Mouse (Mus musculus): Measurements from ENCODE around the gene Sycp2l.
"Not testable (repeated sequence)": the region's sequence is repeated elsewhere in the genome, so short reads cannot be mapped to it uniquely, and the experiment has no call there.

Sycp2l gene

DNA sequence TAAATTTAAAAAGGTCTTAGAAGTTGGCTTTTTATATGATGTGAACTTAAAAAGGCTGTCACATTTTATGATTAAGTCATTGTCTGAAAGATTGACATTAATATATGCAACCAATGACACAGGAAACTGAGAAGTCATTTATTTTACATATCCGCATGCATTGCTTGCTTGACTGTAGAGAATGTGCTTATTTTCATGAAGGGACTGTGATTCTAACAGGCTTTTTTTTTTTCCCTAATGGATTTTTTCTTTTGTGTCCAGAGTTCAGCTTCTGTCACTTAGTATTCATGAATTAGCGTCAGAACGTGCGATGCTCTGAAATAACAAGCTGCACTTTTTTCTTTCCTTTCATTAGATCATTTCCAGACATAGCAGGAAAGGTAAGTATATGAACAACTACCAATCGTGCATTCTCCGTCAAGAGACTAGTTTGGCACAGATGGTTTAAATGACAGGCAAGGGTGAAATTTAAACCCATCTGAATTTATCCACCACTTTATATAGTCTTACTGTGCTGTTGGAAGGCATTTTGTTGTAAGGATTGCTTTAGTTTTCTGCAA lies 9.6 kb downstream of the Sycp2l start:
- DNase-seq (ENCODE audit: low read depth in 1 of 2, low spot score in 2 of 2), result no peak

DNA sequence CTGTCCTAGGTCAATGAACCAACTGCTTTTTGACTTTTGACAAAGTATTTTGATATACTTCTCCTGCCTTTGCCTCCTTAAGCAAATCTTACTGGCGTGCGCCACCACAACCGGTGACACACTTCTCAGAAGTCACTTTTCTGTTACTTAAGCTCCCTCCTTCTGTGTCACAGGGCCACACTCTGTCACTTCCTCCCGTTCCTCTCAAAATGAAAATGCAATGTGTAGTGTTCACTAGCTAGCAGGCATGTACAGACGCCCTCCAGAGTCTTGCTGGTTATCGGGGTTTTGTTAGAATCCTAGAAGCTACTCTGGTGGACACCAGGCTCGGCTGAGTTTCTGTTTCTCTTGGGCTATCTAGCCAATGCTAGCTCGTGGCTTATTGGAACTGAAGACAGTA lies 14.2 kb downstream of the Sycp2l start:
- DNase-seq (ENCODE audit: low read depth in 1 of 2, low spot score in 2 of 2), result no peak

DNA sequence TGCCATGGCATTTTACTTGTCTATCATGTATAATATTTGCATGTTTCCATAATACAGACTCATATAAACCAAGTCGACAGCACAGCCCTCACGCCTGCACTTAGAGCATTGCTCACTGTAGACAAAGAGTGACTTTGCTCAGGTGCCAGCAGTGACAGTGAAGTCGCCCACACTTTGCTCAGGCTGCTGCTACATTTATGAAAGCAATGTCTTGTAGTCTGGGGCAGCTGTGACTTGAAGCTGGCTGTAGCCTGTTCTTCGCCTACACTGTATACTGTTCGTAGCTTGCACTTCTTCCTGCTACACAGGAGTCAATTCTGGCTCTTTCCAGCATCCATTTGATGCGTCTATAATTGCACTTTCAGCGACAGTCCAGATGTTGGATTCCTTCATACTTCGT lies 15.0 kb downstream of the Sycp2l start:
- DNase-seq (ENCODE audit: low read depth in 1 of 2, low spot score in 2 of 2), result no peak

DNA sequence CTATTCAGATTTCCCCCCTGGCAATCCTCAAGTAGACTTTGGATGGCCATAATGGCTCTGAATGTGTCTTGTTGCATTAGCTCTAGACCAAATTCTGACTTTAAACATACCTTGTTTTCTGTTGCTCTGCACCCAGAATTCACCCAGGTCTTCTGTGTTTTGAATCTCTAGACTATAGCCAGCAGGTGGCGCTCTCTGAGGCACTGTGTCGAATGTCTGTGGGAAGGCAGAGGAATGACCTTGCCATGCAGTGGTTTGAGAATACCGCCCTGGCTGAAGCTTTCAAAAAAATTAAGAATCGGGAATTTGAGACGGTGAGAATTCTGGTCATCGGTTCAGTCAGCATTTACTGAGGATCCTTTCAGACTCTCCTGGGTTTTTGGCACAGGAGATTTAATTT lies 20.8 kb downstream of the Sycp2l start:
- peak in 1 of 2 experiments; percentile 15 for DNase-seq (ENCODE audit: low read depth in 1 of 2, low spot score in 2 of 2)

DNA sequence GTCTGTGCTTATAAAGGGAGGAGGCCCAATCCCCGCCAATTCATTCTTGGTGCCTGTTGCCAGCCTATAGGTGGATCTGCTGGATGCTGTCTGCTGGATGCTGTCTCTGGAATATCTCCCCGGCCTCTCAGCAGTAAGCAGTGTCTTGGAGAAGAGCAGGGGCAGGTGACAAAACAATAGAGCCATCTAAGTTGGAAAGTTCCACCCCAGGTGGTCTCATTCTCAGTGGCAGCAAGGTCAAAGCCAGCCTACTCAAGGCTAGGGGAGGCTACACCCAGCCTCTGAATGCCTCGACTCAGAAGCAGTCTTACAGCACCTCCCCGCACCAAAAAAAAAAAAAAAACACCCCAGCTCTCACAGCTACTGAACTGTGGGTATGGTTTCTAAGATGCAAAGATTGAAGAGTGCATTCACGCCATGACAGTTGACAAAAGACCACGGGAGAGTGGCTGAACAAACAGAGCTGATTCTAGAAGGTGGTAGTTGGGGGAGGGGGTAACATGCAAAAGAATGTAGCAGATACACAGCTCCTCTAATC lies 31.4 kb downstream of the Sycp2l start:
- DNase-seq (ENCODE audit: low read depth in 1 of 2, low spot score in 2 of 2), result no peak

DNA sequence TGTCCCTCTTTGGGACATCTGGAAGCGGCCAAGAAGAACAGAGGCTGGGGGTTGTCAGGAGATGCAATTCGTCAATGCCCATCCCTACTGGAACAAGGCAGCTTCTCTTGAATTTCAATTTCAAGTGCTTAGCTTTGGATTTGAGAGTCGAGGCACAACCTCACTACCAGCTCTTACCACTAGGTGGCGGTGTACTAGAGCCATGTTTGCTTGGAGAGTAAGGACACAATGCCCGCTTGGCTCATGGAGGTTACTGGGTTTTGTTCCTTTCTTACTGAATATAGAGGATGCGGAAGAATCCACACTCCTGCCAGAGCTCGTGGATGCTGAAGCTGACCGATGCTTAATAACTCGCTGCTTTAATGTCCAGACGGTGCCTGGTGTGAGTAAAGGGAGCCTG lies 32.2 kb downstream of the Sycp2l start:
- DNase-seq (ENCODE audit: low read depth in 1 of 2, low spot score in 2 of 2), result peak; percentile 5 to 7

DNA sequence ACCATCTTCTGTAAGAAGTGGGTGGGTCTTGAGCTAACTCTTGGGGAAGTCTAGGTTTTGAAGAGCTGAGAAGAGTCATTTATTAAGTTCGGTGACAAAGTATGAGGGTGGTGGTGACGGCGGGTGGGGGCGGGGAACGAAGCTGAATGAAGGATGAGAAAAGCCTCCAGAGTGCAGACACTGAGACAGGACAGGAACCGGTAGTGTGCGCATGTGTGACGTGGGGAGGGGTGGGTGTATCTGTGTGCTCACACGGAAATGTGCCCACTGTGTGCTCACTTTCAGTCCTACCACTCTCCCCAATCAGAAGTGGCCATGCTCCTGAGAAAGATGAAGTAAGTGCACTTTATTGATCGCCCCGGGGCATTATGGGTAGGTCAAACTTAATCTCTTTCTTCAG lies 39.0 kb downstream of the Sycp2l start:
- DNase-seq (ENCODE audit: low read depth in 1 of 2, low spot score in 2 of 2), result no peak

DNA sequence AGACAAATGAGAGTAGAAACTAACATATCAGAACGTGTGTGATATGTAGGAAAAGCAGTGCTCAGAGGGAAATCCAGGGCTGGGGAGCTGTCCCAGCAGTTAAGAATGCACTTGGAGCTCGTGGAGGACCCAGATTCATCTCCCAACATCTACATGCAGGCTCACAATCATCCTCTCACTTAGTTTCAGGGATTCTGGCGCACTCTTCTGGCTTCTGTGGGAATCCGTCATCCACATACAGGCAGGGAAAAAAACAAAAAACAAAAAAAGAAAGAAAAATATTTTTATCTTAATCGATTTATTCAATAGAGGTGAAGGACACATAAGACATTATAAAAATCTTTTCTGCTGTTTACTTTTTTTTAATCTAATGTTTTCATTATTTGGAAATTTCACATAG lies 44.3 kb downstream of the Sycp2l start:
- no peak for DNase-seq (ENCODE audit: low read depth in 1 of 2, low spot score in 2 of 2)

DNA sequence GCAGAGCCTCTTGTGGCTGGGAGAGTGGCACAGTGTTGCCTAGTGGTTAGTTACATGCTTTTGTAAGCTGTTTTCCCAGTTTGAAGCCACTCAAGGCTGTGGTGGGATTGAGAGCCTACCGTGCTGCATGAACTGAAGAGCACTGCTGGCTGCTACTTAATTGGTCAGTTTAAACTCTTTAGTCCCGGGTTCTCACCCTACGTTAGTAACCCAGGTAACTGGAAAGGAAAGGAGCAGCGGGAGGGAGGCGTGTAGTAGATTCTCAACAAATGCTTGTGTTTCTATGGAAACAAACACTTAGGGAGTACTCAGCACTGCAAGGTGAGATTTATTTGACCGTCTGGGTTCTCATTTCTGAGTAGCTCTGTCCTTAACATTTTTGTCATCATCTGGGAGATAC lies 73.8 kb downstream of the Sycp2l start:
- no peak for DNase-seq (ENCODE audit: low read depth in 1 of 2, low spot score in 2 of 2)

DNA sequence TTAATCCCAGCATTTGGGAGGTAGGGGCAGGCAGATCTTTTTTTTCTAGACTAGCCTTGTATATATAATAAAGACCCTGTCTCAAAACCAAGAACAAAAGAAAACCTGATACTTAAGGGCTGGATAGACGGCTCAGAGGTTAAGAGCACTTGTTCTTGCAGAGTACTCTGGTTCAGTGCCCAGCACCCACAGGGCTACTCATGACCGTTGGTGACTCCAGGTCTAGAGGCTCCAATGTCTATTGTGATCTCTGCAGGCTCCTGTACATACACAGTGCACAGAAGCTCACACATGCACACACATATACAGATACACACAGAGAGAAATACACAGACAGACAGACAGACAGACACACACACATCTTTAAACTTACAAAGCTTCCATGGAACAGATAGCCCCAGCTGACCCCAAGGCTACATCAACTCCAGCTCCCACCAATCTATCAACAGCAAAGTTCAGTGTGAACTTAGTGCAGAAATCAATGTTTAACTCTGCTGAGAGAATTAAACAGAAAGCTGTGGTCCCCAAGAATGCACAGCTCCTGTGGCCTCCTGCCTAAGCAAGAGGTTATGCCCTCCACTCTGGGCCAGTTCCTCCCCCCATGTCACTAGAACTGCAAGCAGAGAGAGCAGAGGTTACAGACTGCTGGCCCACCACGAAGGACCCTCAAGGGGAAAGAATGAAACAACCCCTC lies 81.7 kb downstream of the Sycp2l start:
- no peak for DNase-seq (ENCODE audit: low read depth in 1 of 2, low spot score in 2 of 2)

DNA sequence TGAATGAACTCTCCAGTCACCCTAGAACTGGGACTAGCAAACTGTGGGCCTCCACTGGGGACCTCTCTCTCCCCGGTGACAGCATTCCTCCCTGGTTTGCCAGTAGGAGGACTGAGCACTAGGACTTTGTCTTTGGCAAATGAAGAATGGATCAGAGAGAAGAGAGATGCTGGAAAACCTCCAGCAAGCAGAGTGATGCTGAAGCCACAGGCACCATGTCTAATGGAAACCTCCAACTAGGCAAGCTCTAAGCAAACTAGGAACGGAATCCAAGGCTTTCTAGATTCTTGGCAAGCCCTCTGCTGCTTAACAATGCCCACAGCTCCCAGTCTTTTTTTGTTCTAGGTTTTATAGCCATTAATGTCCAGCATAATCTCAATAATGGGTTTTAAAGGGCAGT lies 86.8 kb downstream of the Sycp2l start:
- DNase-seq (ENCODE audit: low read depth in 1 of 2, low spot score in 2 of 2), result no peak

DNA sequence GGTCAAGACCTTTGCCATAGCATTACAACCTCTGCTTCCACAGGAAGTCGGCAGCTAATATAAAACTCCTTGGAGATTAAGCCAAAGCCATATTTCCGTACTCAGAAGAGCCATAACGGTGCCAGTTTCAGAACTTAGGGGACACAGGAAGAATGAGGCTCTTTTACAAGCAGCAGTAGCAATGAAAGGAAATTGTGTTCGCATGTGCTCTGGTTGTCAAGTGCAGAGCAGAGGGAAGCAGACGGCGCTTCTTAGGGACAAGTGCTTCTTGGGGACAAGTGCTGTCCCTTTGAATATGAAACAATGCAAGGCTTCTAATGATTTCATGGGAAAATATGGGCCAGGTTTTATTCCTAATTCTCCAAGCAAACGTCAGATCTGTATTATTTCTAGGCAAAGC lies 89.2 kb downstream of the Sycp2l start:
- no peak for DNase-seq (ENCODE audit: low read depth in 1 of 2, low spot score in 2 of 2)

DNA sequence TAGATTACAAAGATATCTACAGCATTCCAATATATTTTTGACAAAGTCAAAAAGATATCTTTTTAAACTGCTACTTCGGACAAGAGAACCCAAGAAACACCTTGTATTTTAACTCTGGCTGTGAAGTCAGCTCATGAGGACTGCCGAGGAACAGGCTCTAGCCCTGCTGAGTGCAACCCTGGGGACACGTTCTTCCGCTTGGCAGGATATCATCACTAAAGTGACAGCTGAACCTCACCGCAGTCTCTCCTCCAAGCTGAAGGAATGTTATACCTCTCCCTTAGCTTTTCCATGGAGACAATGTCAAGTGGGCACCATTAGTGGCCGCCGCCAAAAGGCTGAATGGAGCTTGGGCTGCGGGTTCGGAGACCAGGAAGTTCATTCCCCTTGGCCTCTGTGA lies 89.6 kb downstream of the Sycp2l start:
- DNase-seq (ENCODE audit: low read depth in 1 of 2, low spot score in 2 of 2), result no peak

DNA sequence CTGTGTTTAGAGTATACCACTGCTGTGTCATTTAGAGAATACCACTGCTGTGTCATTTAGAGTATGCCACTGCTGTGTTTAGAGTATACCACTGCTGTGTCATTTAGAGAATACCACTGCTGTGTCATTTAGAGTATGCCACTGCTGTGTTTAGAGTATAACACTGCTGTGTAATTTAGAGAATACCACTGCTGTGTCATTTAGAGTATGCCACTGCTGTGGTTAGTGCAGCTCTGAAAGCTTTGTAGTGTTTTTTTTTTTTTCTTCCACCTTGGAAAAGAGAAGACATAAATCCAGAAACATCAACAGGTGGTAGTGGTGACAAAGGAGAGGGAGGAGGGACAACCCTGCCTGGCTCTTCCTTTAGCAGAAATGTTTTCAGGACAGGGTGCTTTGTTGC lies 91.5 kb downstream of the Sycp2l start:
- not testable (repeated sequence) for DNase-seq (ENCODE audit: low read depth in 1 of 2, low spot score in 2 of 2)

DNA sequence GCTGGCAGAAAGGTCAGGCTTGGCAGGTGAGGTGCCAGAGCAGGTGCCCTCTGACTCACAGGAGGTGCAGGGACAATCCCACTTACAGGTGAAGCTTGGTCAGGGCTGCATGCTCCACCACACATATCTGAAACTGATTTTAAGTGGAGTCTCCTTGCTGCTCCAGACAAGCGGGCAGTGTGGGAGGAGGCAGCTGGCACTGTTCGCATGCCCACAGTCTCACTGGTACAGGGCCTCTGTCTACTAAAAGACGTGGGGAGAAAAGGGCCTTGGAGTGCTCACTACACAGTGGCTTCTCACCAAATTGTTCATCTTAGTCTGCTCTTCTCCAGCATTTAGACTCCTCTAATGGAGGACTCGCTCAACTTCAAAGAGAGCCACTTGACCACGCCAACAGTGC lies 92.1 kb downstream of the Sycp2l start:
- no peak for DNase-seq (ENCODE audit: low read depth in 1 of 2, low spot score in 2 of 2)

DNA sequence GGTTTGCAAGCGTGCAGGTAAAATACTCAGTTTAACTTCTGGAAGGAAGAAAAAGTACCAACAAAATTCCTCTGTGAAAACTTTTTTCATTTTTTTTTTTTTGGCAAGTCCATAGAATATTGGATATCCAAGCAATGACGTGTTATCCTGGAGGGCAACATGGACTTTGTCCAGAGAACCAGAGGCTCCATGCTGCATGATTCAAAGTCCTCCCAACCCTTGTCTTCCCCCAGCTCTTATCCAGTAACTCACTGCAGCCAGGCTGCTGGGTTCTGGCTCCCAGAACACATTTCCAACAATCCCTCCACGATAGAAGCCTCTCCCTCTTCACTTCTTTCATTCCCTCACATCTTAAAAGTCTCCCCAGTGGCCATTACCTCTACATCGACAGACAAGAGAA lies 97.2 kb downstream of the Sycp2l start:
- no peak for DNase-seq (ENCODE audit: low read depth in 1 of 2, low spot score in 2 of 2)

DNA sequence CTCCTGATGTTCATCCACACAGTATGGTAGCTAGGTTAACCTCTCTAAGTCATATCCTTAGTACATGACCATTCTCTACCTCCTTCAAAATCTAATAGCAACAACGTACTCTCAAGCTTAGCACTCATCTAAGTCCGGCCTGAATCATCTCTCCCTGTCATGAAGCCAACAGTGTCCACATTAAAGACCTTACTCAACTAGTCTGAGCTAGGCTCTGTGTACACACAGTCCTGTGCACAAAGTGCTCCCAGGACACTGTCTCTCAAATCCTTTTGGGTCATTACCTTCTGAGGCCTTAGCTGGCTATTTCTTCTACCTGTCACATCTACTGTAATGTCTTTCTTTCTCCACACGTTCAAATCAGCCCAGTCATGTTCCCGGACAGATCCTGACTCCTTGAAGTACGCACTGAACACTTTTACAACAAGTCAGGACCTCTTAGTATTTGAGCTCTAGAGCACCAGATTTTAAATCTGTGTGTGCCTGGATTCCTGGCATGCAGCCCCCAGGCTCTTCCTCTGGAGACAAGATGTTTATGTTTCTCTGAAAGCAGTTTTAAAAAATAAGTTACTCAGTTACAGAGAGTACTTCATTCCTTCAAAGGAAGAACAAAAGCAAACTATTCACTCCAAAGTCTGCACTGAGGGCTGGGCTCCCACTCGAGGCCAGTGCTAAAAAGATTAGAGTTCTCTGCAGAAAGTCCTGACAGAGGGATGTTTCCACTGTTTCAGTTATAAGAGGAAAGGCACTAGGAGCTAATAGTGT lies 98.6 kb downstream of the Sycp2l start:
- DNase-seq (ENCODE audit: low read depth in 1 of 2, low spot score in 2 of 2), result no peak

DNA sequence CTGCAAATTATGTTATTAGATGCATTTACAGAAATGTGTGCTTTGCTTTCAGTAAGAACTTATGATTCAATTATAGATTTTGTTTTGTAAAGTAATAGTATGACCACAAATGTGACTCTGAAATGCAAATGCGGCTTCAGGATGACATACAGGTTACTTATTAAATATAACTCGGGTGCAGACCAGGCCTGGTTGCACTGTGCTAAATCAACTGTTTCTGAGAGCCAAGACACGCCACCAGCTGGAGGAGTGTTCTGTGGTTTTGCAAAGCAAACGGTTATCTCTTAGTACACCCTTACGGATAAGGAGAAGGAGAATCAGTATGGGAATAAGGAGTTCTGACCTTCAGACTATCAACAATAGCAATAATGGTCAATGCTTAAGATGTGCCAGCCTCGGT lies 101.6 kb downstream of the Sycp2l start:
- DNase-seq (ENCODE audit: low read depth in 1 of 2, low spot score in 2 of 2), result no peak

DNA sequence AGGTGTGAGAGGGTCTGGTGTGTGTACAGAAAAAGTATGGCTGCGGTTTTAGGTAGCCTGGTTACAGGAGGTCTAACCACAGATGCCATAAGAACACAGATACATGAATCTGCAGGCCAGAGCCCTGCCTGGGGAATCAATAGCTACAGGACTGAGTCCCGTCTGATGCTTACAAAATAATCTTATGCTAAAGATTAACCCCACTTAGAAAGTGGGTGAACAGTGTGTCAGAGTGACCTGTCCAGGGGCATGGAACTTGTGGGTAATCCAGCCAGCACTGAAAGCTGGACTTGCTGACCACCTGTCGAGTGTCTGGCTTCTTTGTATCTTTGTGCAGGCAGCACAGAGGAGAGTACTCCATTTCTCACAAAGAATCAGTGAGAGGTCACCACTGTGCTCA lies 102.1 kb downstream of the Sycp2l start:
- no peak for DNase-seq (ENCODE audit: low read depth in 1 of 2, low spot score in 2 of 2)

DNA sequence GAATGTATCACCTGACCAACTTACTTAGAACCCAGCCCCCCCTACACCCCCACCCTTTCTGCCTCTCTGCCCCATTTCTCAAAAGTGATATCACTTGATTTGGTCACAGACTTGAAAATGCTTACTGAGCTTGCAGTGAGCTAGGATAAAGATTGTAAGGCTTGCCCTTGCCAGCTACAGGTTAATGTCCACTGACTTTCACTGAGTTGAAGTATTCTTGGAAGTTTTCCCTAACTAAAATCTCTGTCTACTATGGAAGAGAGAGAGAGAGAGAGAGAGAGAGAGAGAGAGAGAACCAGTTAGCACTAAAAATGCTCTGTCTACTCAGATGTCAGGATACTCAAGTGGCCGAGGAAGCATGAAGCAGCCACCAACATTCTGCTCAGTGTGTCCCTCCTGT lies 104.9 kb downstream of the Sycp2l start:
- DNase-seq (ENCODE audit: low read depth in 1 of 2, low spot score in 2 of 2), result no peak

DNA sequence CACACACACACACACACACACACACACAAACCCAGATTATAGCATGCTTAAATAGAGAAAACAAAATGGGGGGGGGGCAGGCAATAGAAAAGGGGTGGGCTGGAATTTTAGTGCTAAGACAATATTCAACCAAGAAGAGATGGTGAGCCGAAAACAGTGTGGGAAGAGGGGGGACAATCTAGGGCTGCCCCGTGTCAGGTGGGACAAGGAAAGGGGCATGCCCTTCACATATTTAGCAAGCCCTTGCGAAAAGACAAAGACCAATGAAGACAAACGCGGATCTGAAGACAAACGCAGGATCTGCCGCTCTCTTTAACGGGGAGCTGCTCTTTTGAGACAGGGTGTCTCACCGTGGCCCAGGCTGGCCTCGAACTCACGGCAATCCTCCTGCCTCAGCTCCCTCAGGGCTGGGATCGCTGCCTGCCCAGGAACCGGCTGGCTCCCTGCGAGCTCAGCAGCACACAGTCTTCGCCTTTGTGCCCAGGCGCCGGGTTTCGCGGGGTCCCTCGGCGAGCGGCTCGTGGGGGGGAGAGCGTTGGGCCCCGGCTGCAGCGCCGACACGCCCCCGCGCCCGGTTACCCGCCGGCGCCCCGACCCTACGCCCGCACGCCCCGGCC lies 105.7 kb downstream of the Sycp2l start:
- DNase-seq (ENCODE audit: low read depth in 1 of 2, low spot score in 2 of 2), result no peak

DNA sequence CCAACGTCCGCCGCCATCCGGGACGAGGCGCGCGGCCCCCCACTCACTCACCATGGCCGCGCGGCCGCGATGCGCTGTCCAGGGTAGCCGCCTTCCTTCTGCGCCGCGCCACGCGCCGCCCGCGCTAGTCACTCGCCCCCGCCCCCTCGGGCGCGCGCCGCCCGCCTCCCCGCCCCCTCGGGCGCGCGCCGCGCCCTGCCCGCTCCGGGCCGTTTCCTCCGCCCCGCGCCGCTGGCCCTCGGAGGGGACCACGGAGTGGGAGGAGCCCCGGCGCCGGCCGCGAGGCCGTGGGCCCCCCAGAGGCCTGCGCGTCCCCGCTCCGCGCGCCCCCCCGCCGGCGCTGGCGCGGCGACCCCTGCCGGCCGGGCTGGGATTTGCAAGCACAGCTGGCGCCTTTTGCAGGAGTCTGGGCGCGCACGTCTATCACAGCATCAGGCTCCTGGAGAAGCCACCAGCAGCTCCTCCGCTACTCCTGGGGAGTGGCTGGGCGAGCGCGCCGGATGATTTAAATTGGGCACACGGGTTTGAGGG lies 106.3 kb downstream of the Sycp2l start, which contains the start of gene Elovl2:
Gene Elovl2 (minus strand): TSS at position 102 of the 531 bp plus-strand sequence.
- DNase-seq (ENCODE audit: low read depth in 1 of 2, low spot score in 2 of 2), result peak in 1 of 2 experiments; percentile 11
